Mouse (Mus musculus) testis, postnatal 10 days (tissue): ENCODE measurements around the gene Orm3.
A peak's percentile ranks its signal among the peaks of the same experiment; 100 is the strongest.

Source experiments
- DNase-seq: peaks from one replicate; pipeline ENCODE4 v3.0.0; 2021; ENCODE audit warnings: low spot score

Gene Orm3

DNA sequence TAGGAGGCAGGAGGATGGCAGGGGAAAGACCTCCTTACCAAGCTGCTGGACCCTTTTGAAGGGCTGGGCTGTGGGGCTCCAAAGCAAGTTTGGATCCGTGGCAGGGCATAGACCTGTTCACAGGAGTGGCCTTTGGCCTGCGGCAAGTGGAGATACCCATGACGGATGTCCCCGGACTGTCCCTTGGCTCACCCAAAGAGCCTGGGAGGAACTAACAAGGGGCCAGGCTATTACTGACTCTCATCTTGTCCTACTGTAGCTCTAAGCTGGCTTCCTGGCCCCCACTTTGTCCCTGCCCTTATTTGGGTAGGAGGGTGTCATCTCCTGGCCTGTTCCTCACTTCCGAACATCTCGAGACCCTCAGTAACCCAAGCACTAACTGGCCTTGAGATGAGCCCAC is 46.6 kb downstream of the Orm3 start:
- no peak for DNase-seq

DNA sequence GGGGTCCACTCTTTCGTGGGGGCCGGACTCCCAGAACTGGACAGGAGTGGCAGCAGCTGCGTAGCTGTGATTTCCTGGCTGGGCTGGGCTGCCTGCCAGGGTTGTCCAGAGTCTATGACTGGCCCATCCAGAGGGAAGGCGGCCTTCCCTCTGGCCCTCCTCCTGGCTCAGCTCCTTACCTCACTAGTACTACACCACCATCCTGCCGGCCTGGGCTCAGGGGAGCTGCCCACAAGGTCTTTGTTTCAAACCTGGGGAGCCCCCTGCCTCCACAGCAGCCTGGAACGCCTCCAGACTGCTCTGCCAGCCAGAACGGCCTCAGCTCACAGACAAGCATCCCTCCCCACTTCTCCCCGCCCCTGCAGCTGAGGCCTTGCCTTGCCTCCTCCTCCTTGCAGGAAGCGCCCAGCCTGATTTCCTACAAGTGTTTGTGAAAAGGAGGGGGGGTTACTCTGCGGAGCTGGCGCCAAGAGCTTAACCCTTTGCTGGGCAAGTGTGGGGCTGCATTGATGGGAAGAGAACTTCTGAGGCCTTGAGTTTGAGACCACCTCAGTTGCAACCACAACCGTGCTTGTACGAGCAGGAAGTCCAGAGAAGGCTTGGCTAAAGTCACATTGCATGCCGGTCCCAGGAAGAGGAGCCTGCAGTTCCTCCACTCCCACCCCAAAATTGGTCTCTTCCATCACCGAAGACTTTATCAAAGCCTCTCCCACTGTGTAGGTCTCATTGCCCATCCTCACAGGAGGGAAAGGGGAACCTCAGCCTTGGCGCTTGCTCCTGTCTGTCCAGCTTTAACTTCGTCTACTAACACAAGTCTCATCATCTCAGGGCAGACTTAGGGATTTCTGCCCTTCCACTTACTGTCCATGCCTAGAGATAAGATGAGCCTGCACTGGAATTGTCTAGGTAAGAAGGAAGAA is 47.3 kb downstream of the Orm3 start, which contains the start of gene Akna:
Gene Akna, minus strand, starts transcription at position 315 of the 920 bp plus-strand sequence.
- DNase-seq, result peak; percentile 91

DNA sequence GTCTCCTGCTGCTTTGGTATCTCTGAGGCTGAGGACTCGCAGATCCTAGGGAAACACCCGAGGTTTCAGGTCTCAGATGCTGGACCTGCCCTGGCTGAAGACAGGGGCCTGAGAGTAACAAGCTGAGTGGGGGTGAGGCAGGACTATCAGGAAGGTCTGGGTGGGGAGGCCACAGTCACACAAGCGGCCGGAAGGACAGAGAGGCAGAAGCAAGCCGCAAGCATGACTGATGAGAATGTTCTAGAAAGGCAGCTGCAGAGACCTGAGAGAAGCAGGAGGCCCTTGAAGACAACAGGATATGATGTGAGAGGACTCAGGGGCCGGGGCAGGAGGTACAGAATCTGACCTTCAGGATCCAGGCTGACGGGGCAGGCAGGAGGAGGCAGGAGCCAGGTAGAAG is 48.2 kb downstream of the Orm3 start:
- DNase-seq, result no peak

- no peak for DNase-seq
These were observed 49.1 kb downstream of the Orm3 start for GRCm38 (mm10) chr4:63405051-63405450.

DNA sequence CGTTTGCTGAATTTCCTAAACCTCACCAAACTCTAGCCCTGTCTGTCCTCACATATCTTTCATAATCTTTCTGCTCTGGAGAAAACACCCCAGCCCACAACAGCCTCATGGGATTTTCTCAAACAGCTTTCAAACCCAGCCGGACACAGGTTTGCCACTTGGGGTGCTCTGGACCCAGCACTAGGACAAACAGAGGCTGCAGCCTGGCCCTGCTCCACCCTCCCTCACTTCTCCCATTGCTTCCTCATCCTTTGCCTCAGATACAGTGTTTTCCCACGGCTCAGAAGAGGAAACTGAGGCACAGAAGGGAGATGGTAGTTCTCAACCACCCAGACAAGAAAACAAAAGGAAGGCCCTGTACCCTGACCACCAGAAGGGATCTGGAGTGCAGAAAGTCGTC is 49.7 kb downstream of the Orm3 start:
- no peak for DNase-seq

DNA sequence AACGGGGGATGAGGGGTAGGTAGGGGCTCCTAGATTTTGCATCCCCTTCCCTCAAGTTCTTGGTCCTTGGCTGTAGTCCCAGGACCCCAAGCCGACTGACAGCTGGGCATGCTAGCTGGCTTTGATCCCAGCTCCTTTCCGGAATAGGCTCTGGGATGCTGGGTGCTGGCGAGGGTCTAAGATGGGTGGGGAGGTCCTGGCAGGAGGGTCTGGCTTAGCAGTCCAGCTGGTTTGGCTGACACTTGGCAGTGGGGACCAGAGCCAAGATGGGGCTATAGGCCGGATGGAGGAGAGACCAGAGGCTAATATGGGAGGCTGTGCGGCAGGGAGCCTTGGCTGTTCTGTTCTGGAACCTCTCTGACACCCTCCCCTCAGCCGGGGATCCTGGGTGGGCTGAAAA is 52.3 kb downstream of the Orm3 start:
- DNase-seq, result no peak

DNA sequence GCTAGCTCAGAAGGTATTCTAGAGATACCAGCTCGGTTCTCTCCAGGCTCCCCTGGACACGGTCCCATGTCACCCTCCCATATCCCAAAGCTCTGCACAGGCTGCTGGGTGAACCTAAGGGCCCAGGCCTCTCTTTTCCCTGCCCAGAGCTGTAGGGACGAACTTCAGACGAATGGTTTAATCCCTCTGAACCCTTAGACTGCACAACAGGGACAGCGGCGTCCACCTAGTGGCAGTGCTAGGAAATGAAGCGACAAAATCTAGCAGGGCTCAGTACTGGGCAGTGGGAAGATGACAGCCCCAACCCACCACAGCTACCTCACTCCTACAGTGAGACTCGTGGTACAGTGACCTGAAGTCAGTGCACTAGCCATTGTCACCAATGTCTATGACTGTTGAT is 52.7 kb downstream of the Orm3 start:
- DNase-seq, result no peak
